Comparison of ENCODE assay signal across 10 mouse cellular contexts in the genomic region with DNA sequence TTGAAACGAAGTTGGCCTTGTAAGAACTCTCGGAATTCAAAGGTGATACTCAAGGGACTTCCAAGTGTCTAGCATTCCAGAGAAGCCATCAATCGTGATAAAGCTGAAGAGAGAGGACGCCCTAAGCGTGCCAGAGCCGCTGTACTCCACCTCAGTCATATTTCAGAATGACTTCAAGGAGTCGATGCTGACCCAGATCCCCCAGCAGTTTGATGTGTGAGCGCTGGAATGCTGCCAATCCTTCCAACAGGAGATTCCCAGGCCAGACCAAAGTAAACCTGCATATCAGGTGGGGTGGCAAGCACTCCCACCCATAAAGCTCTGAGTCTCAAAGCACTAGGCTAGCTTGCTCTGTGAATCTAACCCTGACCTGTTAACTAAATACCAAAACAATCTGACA.
DNase-seq lines count a peak whose midpoint lies in the region; ATAC-seq lines count a peak whose summit lies in the region.
"Had no signal": no experiment of that assay in that cellular context is flagged by ENCODE, and none has a peak within 500 bp of the region (broad histone marks: within the 10 kb centered on the region; RNA-seq: fewer than 3 reads in every experiment).

No protein-coding gene starts in this region.

- H3K27me3 ChIP-seq in heart, embryonic 16.5 days (ENCODE audit: control insufficient read depth, insufficient read depth, low read length): no peaks in the 10 kb centered on the region
- H3K27me3 ChIP-seq in neural tube, embryonic 13.5 days: no peaks in the 10 kb centered on the region
- H3K27me3 ChIP-seq in hindbrain, embryonic 14.5 days (ENCODE audit: control insufficient read depth, insufficient read depth, low read length): no peaks in the 10 kb centered on the region
- no peaks in the 10 kb centered on the region for H3K27me3 ChIP-seq in stomach, embryonic 14.5 days (ENCODE audit: control insufficient read depth, insufficient read depth, low read length)

- H3K9me3 ChIP-seq in heart, embryonic 16.5 days (replicated peaks; ENCODE audit: control insufficient read depth, low read length): no peaks in the 10 kb centered on the region
- H3K9me3 ChIP-seq in neural tube, embryonic 13.5 days: no peaks in the 10 kb centered on the region
- H3K9me3 ChIP-seq in hindbrain, embryonic 14.5 days (ENCODE audit: control insufficient read depth, low read length): no peaks in the 10 kb centered on the region
- no peaks in the 10 kb centered on the region for H3K9me3 ChIP-seq in stomach, embryonic 14.5 days (ENCODE audit: control insufficient read depth, low read depth, low read length)
- H3K9me3 ChIP-seq: G1E had no signal

- no peaks in the 10 kb centered on the region for H3K36me3 ChIP-seq in heart, embryonic 16.5 days (ENCODE audit: control insufficient read depth, insufficient read depth)
- H3K36me3 ChIP-seq in neural tube, embryonic 13.5 days: no peaks in the 10 kb centered on the region
- H3K36me3 ChIP-seq in hindbrain, embryonic 14.5 days (replicated peaks; ENCODE audit: control insufficient read depth, insufficient read depth): no peaks in the 10 kb centered on the region
- no peaks in the 10 kb centered on the region for H3K36me3 ChIP-seq in stomach, embryonic 14.5 days (ENCODE audit: control insufficient read depth, insufficient read depth, low read length)

- 24% methylated on average over 8 of the region's 8 CpGs for WGBS in heart, embryonic 16.5 days
- WGBS in neural tube, embryonic 13.5 days: 54% methylated on average over 8 of the region's 8 CpGs
- 42% methylated on average over 8 of the region's 8 CpGs for WGBS in hindbrain, embryonic 14.5 days
- 20% methylated on average over 8 of the region's 8 CpGs for WGBS in stomach, embryonic 14.5 days

- H3K4me3 ChIP-seq in heart, embryonic 16.5 days (ENCODE audit: low read length): no peak overlapping the region
- H3K4me3 ChIP-seq in neural tube, embryonic 13.5 days: no peak overlapping the region
- H3K4me3 ChIP-seq in hindbrain, embryonic 14.5 days (replicated peaks; ENCODE audit: low read length): no peak overlapping the region
- no peak overlapping the region for H3K4me3 ChIP-seq in stomach, embryonic 14.5 days (ENCODE audit: low read depth, low read length)

- H3K9ac ChIP-seq in heart, embryonic 16.5 days (ENCODE audit: low read length): no peak overlapping the region
- H3K9ac ChIP-seq in neural tube, embryonic 13.5 days: no peak overlapping the region
- no peak overlapping the region for H3K9ac ChIP-seq in hindbrain, embryonic 14.5 days
- no peak overlapping the region for H3K9ac ChIP-seq in stomach, embryonic 14.5 days (replicated peaks; ENCODE audit: low read depth, low read length)

- ATAC-seq in heart, embryonic 16.5 days (replicated peaks; ENCODE audit: extremely low read depth, insufficient read depth, low FRiP score): no peak
- ATAC-seq in neural tube, embryonic 13.5 days (ENCODE audit: low read depth): no peak
- no peak for ATAC-seq in hindbrain, embryonic 14.5 days (ENCODE audit: low FRiP score)
- 0 out of 2 replicates have a peak, but pooled peaks have one; percentile 18 for ATAC-seq in stomach, embryonic 14.5 days (ENCODE audit: insufficient number of reproducible peaks, insufficient read depth, low FRiP score, low read depth)

- H3K27ac ChIP-seq in heart, embryonic 16.5 days (ENCODE audit: low read length): peak overlapping the region; percentile 55
- peak overlapping the region; percentile 23; the same call in 1 of the 2 replicates for H3K27ac ChIP-seq in neural tube, embryonic 13.5 days (replicated peaks)
- H3K27ac ChIP-seq in hindbrain, embryonic 14.5 days: peak overlapping the region; percentile 4; the same call in 1 of the 2 replicates
- H3K27ac ChIP-seq in stomach, embryonic 14.5 days (ENCODE audit: low read length): no peak overlapping the region; the same call in 1 of the 2 replicates

- no peak for DNase-seq in heart, adult 18-20 months
- DNase-seq in neural tube, embryonic 10.5 days (ENCODE audit: extremely low spot score, low spot score): no peak
- DNase-seq in hindbrain, embryonic 14.5 days (ENCODE audit: low spot score): no peak
- DNase-seq in ovary, postnatal 14 days (ENCODE audit: low spot score): no peak
- DNase-seq in natural killer cell, adult 2 months (ENCODE audit: low spot score in 2 of 2): no peak
- DNase-seq: heart, postnatal 36 days had no signal

- H3K4me1 ChIP-seq in heart, embryonic 16.5 days (ENCODE audit: control insufficient read depth, insufficient read depth, low read length): peaks cover 32% of the 10 kb centered on the region
- peaks cover 34% of the 10 kb centered on the region for H3K4me1 ChIP-seq in neural tube, embryonic 13.5 days (replicated peaks)
- peaks cover 30% of the 10 kb centered on the region for H3K4me1 ChIP-seq in hindbrain, embryonic 14.5 days (replicated peaks; ENCODE audit: control insufficient read depth, insufficient read depth, low read length)
- peaks cover 45% of the 10 kb centered on the region for H3K4me1 ChIP-seq in stomach, embryonic 14.5 days (ENCODE audit: control insufficient read depth, insufficient read depth, low read length)

- H3K4me2 ChIP-seq in heart, embryonic 16.5 days (ENCODE audit: low read depth, low read length): no peak overlapping the region
- no peak overlapping the region for H3K4me2 ChIP-seq in neural tube, embryonic 13.5 days
- H3K4me2 ChIP-seq in hindbrain, embryonic 14.5 days (replicated peaks): no peak overlapping the region
- no peak overlapping the region for H3K4me2 ChIP-seq in stomach, embryonic 14.5 days (replicated peaks; ENCODE audit: low read depth, low read length)
